Mouse (Mus musculus) MEL (cell line): ENCODE measurements around the gene Tcp10a.
"Not testable (repeated sequence)": the region's sequence is repeated elsewhere in the genome, so short reads cannot be mapped to it uniquely, and the experiment has no call there.

ENCODE experiments used
- CTCF ChIP-seq, 3 experiments: IDR thresholded peaks in 2 of 3; conservative IDR thresholded peaks in 1 of 3; 2 replicates each; pipeline ENCODE4 v1.5.1; 2011 to 2012; ENCODE audit warnings: low read length in 3 of 3, low read depth in 2 of 3, mild to moderate bottlenecking in 2 of 3, improper control_type of control experiment in 1 of 3, inconsistent platforms in 1 of 3, mixed read lengths in 1 of 3, moderate library complexity in 1 of 3; ENCODE audit not compliant: control insufficient read depth in 1 of 3, insufficient read depth in 1 of 3, poor library complexity in 1 of 3, severe bottlenecking in 1 of 3
- USF1 ChIP-seq: IDR thresholded peaks from 2 replicates; pipeline ENCODE4 v1.6.1; 2014; ENCODE audit warnings: low read depth, mild to moderate bottlenecking, inconsistent platforms, low read length, improper control_type of control experiment, moderate library complexity
- USF2 ChIP-seq, 2 experiments: IDR thresholded peaks; 2 replicates each; pipeline ENCODE4 v1.6.1; 2011 to 2012; ENCODE audit warnings: improper control_type of control experiment in 2 of 2, low read length in 2 of 2, borderline replicate concordance in 1 of 2, inconsistent platforms in 1 of 2, low read depth in 1 of 2, mild to moderate bottlenecking in 1 of 2; ENCODE audit not compliant: insufficient read depth in 1 of 2
- ZMIZ1 ChIP-seq: IDR thresholded peaks from 2 replicates; pipeline ENCODE4 v1.6.1; 2012; ENCODE audit warnings: low read depth, mild to moderate bottlenecking, inconsistent platforms, low read length, improper control_type of control experiment, moderate library complexity

DNA sequence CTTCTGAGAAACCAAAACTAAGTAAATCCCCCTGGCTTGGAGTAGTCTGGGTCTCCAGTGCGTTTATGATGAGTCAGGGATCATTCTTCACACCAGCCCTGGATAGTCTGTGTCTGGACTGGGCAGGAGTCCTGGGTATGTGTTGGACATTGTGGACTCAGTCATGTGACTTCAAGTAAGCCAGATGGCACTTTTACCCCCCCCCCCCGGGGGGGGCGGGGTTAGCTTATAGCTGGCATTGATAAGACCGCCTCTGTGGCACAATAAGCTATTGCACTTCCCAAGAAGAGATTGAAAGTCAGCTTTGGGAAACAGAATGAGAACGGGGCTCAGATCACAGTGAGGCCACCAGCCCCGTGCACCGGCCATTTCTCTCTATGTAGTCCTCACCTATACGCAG is 61.6 kb downstream of the Tcp10a start:
- TF ChIP-seq USF2 (IDR thresholded peaks at IDR 0.05; ENCODE audit: borderline replicate concordance in 1 of 2, insufficient read depth in 1 of 2, low read depth in 1 of 2, low read length in 2 of 2); ZMIZ1; USF1; CTCF (IDR thresholded peaks at IDR 0.05 in 2 of 3, conservative IDR thresholded peaks at IDR 0.05 in 1 of 3; ENCODE audit: control insufficient read depth in 1 of 3, insufficient read depth in 1 of 3, low read depth in 2 of 3, low read length in 3 of 3, poor library complexity in 1 of 3, severe bottlenecking in 1 of 3): not testable (repeated sequence)
